Mouse (Mus musculus): ENCODE data around the gene Tbcel.

DNA sequence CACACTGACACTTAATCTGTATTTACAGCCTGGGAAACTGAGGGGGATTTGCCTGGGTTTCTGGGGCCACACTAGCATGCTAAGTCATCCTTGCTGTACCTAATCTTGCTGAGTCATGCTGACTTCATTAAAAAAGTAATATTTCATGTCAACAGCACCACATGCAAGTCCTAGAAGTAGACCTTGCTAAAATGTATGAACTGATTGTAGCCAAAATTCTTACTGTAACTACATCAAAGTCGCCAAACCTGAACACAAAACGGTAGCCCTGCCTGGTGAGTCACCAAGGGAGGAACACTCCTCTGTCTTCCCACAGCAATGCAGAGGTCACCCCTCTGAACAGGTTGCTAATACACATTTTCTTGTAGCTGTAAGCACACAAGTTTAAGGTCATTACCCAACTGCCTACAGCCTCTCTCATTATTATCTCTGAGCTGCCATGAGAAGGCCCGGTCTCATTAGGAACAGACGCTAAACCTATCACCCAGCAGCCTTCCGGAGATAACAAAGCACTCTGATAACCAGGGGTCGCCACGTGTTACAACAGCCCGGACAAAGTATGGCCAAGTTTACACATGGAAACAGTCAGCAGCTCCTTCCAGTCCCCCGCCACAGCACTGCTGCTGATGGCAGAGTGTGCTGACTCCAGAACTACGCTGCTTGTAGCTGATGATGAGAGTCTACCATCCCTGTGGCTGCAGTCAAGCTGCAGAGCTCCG, 46.1 kb downstream of the Tbcel start:
- TF ChIP-seq CTCF (IDR thresholded peaks at IDR 0.05; ENCODE audit: borderline replicate concordance, extremely low read depth, insufficient read depth, insufficient read length) (no peak), POLR2A (IDR thresholded peaks at IDR 0.05; ENCODE audit: borderline replicate concordance, extremely low read depth, insufficient read depth, insufficient read length, poor library complexity, severe bottlenecking) (no peak)

Measured in brain, embryonic 14.5 days (tissue).